Mouse (Mus musculus) limb, embryonic 12.5 days (tissue): ENCODE measurements around the gene Slc11a1. TPM values are rescaled to one million over a fixed set of nuclear protein-coding genes. Genes with fewer than 3 reads are reported as not detected.
"Not testable (repeated sequence)": the region's sequence is repeated elsewhere in the genome, so short reads cannot be mapped to it uniquely, and the experiment has no call there.

Experiments
- ATAC-seq: fragments of 200-750 bp; cut with Nextera tagmentation; 2 replicates; pipeline ENCODE4 v1.8.0; 2017; ENCODE audit warnings: low read depth, moderate TSS enrichment; ENCODE audit not compliant: insufficient number of reproducible peaks, insufficient read depth, low FRiP score, low TSS enrichment
- H3K27ac ChIP-seq: fragments of 300-500 bp; sonication (generic); 2 replicates; pipeline ENCODE4 v1.5.1; 2016; ENCODE audit warnings: mild to moderate bottlenecking, moderate library complexity
- H3K27me3 ChIP-seq: fragments of 300-500 bp; sonication (generic); 2 replicates; pipeline ENCODE4 v1.6.1; 2016; ENCODE audit warnings: mild to moderate bottlenecking, moderate library complexity
- H3K36me3 ChIP-seq: fragments of 300-500 bp; sonication (generic); 2 replicates; pipeline ENCODE4 v1.6.1; 2016; ENCODE audit warnings: mild to moderate bottlenecking, moderate library complexity
- H3K4me1 ChIP-seq: fragments of 300-500 bp; sonication (generic); replicated peaks from 2 replicates; pipeline ENCODE4 v1.6.1; 2016
- H3K4me2 ChIP-seq: fragments of 300-500 bp; sonication (generic); 2 replicates; pipeline ENCODE4 v1.6.1; 2016; ENCODE audit warnings: mild to moderate bottlenecking, moderate library complexity
- H3K4me3 ChIP-seq: fragments of 300-500 bp; sonication (generic); replicated peaks from 2 replicates; pipeline ENCODE4 v1.5.1; 2016; ENCODE audit warnings: mild to moderate bottlenecking
- H3K9ac ChIP-seq: fragments of 300-500 bp; sonication (generic); replicated peaks from 2 replicates; pipeline ENCODE4 v1.6.1; 2016; ENCODE audit warnings: mild to moderate bottlenecking, moderate library complexity
- H3K9me3 ChIP-seq: fragments of 300-500 bp; sonication (generic); 2 replicates; pipeline ENCODE4 v1.6.1; 2016; ENCODE audit warnings: mild to moderate bottlenecking, moderate library complexity
- WGBS: fragments of 180-500 bp; shearing (Covaris S2); methylation state at CpG from one replicate; pipeline ENCODE4 v1.1.7; 2016; 5-methylcytosine and 5-hydroxymethylcytosine counted together
- polyA plus RNA-seq: library from polyadenylated mRNA; unstranded; fragments of >200 nt; fragmentation: Nextera tagmentation; extraction: Ambion mirVana; gene quantifications from 2 replicates; pipeline ENCODE4 v1.2.1, GENCODE M21; 2016

Gene Slc11a1
- polyA plus RNA-seq, 1 experiment from 2014 or later, result 0.85 TPM

GRCm38 (mm10) chr1:74338626-74339025, 36.4 kb upstream of the Slc11a1 start:
- H3K36me3 ChIP-seq, result peaks cover 9% of the 10 kb centered on the region; the same call in 1 of the 2 replicates
- no peaks in the 10 kb centered on the region for H3K9me3 ChIP-seq
- H3K27ac ChIP-seq, result no peak overlapping the region
- H3K4me3 ChIP-seq, result no peak overlapping the region
- H3K4me1 ChIP-seq, result peaks cover 23% of the 10 kb centered on the region
- ATAC-seq, result no peak
- 0 out of 2 replicates have a peak overlapping the region, but pooled peaks have one; percentile 12 for H3K9ac ChIP-seq
- H3K4me2 ChIP-seq, result no peak overlapping the region
- no peaks in the 10 kb centered on the region for H3K27me3 ChIP-seq
- whole genome bisulfite sequencing, result 67% methylated on average over 3 of the region's 4 CpGs

DNA sequence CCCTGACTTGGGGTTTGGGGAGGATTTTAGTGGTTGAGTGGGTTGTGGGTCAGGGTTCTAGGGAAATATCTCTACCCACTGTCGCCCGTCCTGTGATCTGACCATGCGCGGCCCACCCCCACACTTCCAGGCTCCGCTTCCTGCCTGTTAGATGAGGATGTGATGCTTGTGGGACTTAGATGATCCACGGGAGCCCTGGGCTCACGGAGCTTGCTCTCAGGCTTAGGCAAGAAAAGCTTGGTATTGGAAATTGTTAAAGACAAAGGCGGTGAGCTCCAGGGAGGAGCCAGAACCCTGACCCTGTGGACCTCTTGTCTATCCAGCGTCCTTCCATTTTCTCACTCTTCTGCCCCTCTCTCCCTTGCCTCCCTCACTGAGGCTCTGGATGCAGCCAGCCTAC, 35.1 kb upstream of the Slc11a1 start:
- no peak for ATAC-seq
- H3K27ac ChIP-seq, result no peak overlapping the region
- peaks cover 19% of the 10 kb centered on the region for H3K4me1 ChIP-seq
- peaks cover 9% of the 10 kb centered on the region; the same call in 1 of the 2 replicates for H3K36me3 ChIP-seq
- H3K4me2 ChIP-seq, result no peak overlapping the region
- no peak overlapping the region for H3K4me3 ChIP-seq
- H3K27me3 ChIP-seq, result no peaks in the 10 kb centered on the region
- H3K9me3 ChIP-seq, result no peaks in the 10 kb centered on the region
- 94% methylated on average over 9 of the region's 9 CpGs for WGBS
- no peak overlapping the region for H3K9ac ChIP-seq

GRCm38 (mm10) chr1:74340361-74340764, 34.6 kb upstream of the Slc11a1 start:
- Histone ChIP-seq H3K4me1 (peaks cover 15% of the 10 kb centered on the region), H3K9me3 (no peaks in the 10 kb centered on the region), H3K4me2 (no peak overlapping the region), H3K27ac (no peak overlapping the region), H3K9ac (no peak overlapping the region), H3K4me3 (no peak overlapping the region), H3K27me3 (no peaks in the 10 kb centered on the region), H3K36me3 (peaks cover 9% of the 10 kb centered on the region; the same call in 1 of the 2 replicates)
- WGBS, result 98% methylated on average over 6 of the region's 6 CpGs
- ATAC-seq, result no peak

DNA sequence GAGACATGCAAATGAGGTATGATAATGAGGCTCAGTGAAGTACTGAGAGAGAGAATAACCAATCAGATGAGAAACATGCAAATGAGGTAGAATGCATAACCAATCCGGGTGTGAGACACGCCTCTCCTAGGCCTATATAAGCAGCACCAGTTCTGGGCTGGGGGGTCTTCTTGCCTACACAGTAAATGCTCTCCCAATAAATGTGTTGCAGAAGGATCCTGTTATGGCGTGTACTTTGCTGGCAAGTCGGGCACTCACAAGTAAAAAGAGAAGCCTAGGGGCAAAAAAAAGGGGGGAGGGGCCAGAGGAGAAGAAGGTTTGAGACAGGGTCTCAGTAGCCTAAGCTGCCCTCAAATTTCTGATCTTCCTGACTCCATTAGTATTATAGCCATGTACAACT, 34.0 kb upstream of the Slc11a1 start:
- H3K4me2 ChIP-seq, H3K9ac ChIP-seq, H3K27ac ChIP-seq, H3K36me3 ChIP-seq, H3K4me3 ChIP-seq, H3K9me3 ChIP-seq, ATAC-seq, H3K27me3 ChIP-seq: not testable (repeated sequence)
- WGBS, result 84% methylated on average over 4 of the region's 4 CpGs
- H3K4me1 ChIP-seq, result peaks cover 11% of the 10 kb centered on the region

- H3K27ac ChIP-seq, result no peak overlapping the region
- no peak overlapping the region for H3K4me2 ChIP-seq
- H3K36me3 ChIP-seq, result no peaks in the 10 kb centered on the region
- WGBS, result 91% methylated on average over 7 of the region's 7 CpGs
- no peaks in the 10 kb centered on the region for H3K27me3 ChIP-seq
- no peak for ATAC-seq
- H3K4me3 ChIP-seq, result no peak overlapping the region
- H3K9ac ChIP-seq, result no peak overlapping the region
- H3K9me3 ChIP-seq, result no peaks in the 10 kb centered on the region
- H3K4me1 ChIP-seq, result peaks cover 11% of the 10 kb centered on the region
These were observed 33.1 kb upstream of the Slc11a1 start for GRCm38 (mm10) chr1:74341898-74342297.

DNA sequence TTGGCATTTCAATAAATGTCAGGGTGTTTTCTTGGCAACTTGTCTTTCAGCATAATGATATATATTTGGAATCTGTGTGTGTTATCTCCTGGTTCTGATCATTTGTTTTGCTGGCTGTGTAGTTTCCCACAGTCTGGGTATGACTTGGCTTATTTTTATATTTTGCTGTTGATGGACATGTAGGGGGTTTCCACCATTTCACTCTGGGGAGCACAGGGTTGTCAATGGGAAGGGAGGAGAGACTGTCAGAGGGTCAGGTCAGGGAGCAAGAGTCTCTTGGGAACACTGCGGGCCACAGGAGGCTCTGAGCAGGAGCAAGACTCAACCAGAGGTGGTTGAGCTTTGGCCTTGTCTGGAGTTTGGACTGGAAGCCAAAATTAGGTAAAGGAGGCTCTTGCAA, 32.7 kb upstream of the Slc11a1 start:
- 94% methylated on average over 1 of the region's 1 CpGs for WGBS
- Histone ChIP-seq H3K27ac (no peak overlapping the region), H3K27me3 (no peaks in the 10 kb centered on the region), H3K4me3 (no peak overlapping the region), H3K36me3 (peaks cover 4% of the 10 kb centered on the region; the same call in 1 of the 2 replicates), H3K9me3 (no peaks in the 10 kb centered on the region), H3K4me1 (peaks cover 11% of the 10 kb centered on the region), H3K4me2 (no peak overlapping the region), H3K9ac (no peak overlapping the region)
- no peak for ATAC-seq

DNA sequence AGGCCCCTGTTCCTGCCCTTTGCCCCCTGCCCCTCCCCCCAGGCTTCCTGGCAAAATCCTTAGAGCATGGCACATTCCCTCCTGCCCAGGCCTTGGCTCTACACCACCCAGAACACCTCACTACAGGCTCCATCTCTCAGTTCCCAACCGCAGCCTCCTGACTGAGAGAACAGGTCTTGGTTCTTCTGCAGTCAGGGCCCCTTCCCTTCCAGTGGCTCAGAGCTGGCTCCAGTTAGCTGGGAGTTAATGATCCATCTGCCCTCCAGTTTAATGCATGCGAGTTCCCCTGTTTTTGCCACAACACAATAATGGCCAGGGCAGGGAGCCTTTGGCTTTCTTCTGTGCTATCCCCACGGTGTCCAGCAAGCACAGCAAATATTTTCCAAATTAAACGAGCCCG, 31.8 kb upstream of the Slc11a1 start:
- Histone ChIP-seq H3K27ac (peak overlapping the region; percentile 50; the same call in 1 of the 2 replicates), H3K4me3 (no peak overlapping the region), H3K4me1 (peaks cover 9% of the 10 kb centered on the region), H3K4me2 (no peak overlapping the region), H3K9ac (no peak overlapping the region), H3K36me3 (peaks cover 8% of the 10 kb centered on the region; the same call in 1 of the 2 replicates), H3K9me3 (no peaks in the 10 kb centered on the region), H3K27me3 (no peaks in the 10 kb centered on the region)
- WGBS, result 69% methylated on average over 5 of the region's 5 CpGs
- no peak for ATAC-seq

GRCm38 (mm10) chr1:74344163-74344916, 30.7 kb upstream of the Slc11a1 start:
- 78% methylated on average over 11 of the region's 11 CpGs for WGBS
- H3K27ac ChIP-seq, result no peak overlapping the region
- no peak overlapping the region for H3K4me2 ChIP-seq
- no peak for ATAC-seq
- peaks cover 17% of the 10 kb centered on the region for H3K36me3 ChIP-seq
- H3K27me3 ChIP-seq, result no peaks in the 10 kb centered on the region
- H3K4me1 ChIP-seq, result peaks cover 4% of the 10 kb centered on the region
- H3K9me3 ChIP-seq, result no peaks in the 10 kb centered on the region
- H3K4me3 ChIP-seq, result no peak overlapping the region
- no peak overlapping the region for H3K9ac ChIP-seq

DNA sequence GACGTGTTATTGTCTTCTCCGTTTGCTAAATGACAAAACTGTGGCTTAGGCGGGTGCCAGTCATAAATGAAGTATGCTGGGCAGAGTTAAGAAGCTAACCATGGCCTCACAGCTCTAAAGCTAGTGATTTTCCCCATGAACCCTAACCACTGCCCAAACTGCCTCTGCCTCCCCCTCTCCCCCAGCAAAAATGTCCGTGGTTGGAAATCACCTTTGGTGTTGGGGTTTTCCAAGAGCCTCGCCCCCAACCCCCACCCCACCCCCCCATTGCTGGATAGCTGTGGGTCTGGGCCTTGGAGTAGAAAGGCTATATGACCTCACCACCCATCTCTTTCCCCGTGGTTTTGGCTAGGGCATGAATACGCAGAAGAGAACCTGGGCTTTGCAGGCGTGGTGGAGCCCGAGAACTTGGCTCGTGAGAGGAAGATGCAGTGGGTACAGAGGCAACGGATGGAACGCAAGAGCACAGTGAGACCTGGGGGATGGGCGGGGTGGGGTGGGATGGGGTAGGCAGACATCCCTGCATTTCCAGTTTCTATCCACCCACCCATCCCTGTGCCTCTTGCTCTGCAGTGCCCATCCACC, 23.7 kb upstream of the Slc11a1 start:
- no peak for ATAC-seq
- H3K9ac ChIP-seq, result no peak overlapping the region
- H3K9me3 ChIP-seq, result no peaks in the 10 kb centered on the region
- H3K4me1 ChIP-seq, result no peaks in the 10 kb centered on the region
- 90% methylated on average over 13 of the region's 13 CpGs for WGBS
- H3K27ac ChIP-seq, result no peak overlapping the region
- H3K4me3 ChIP-seq, result no peak overlapping the region
- peaks cover 61% of the 10 kb centered on the region for H3K36me3 ChIP-seq
- H3K4me2 ChIP-seq, result no peak overlapping the region
- no peaks in the 10 kb centered on the region for H3K27me3 ChIP-seq

DNA sequence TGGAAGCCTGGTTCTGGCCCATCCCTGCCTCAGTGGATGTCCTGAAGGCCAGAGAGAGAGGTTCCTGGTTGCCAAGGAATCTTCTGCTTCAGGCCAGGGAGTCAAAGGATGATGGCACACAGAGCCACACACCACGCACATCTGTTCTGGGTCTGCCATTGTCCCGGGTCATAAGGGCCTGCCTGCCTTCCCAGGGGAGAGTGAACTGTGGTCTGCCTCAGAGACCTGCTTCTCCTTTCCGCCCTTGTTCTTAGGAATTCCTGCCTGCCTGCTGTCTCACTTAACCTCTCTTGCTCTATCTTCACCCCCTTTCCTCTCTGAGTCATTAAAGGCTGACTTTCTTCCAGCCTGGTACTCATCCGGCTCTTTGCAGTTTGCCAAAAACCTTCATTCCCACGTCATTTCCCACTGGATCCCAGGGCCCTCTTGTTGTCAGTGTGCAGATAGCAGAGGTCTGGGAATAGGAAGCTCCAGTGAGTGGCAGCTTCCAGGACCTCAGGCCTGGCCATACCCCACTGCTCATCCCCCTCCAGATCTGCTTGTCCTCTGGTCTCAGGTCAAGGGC, 22.4 kb upstream of the Slc11a1 start:
- WGBS, result 76% methylated on average over 5 of the region's 5 CpGs
- H3K4me3 ChIP-seq, result no peak overlapping the region
- no peaks in the 10 kb centered on the region for H3K27me3 ChIP-seq
- H3K9ac ChIP-seq, result no peak overlapping the region
- no peak overlapping the region for H3K27ac ChIP-seq
- ATAC-seq, result no peak
- no peaks in the 10 kb centered on the region for H3K9me3 ChIP-seq
- no peaks in the 10 kb centered on the region for H3K4me1 ChIP-seq
- peaks cover 54% of the 10 kb centered on the region for H3K36me3 ChIP-seq
- H3K4me2 ChIP-seq, result no peak overlapping the region

GRCm38 (mm10) chr1:74353453-74354229, 21.4 kb upstream of the Slc11a1 start:
- no peak overlapping the region for H3K9ac ChIP-seq
- no peaks in the 10 kb centered on the region for H3K4me1 ChIP-seq
- WGBS, result 94% methylated on average over 9 of the region's 9 CpGs
- H3K9me3 ChIP-seq, result no peaks in the 10 kb centered on the region
- no peak for ATAC-seq
- no peak overlapping the region for H3K27ac ChIP-seq
- H3K36me3 ChIP-seq, result peaks cover 50% of the 10 kb centered on the region
- H3K4me3 ChIP-seq, result no peak overlapping the region
- H3K27me3 ChIP-seq, result no peaks in the 10 kb centered on the region
- no peak overlapping the region for H3K4me2 ChIP-seq
